Mouse (Mus musculus) midbrain, embryonic 13.5 days (tissue): Measurements from ENCODE around the gene Slc6a1. TPM values are rescaled to one million over a fixed set of nuclear protein-coding genes. Genes with fewer than 3 reads are reported as not detected.

Source experiments
- ATAC-seq: fragments of 200-750 bp; cut with Nextera tagmentation; 2 replicates; pipeline ENCODE4 v1.8.0; 2017; ENCODE audit warnings: mild to moderate bottlenecking, moderate TSS enrichment, moderate library complexity
- H3K27ac ChIP-seq: fragments of 300-500 bp; sonication (generic); 2 replicates; pipeline ENCODE4 v1.5.1; 2015; ENCODE audit warnings: inconsistent platforms, mild to moderate bottlenecking, moderate library complexity
- H3K27me3 ChIP-seq: fragments of 300-500 bp; sonication (generic); 2 replicates; pipeline ENCODE4 v1.6.1; 2015; ENCODE audit warnings: mild to moderate bottlenecking, inconsistent platforms
- H3K36me3 ChIP-seq: fragments of 300-500 bp; sonication (generic); 2 replicates; pipeline ENCODE4 v1.6.1; 2015; ENCODE audit warnings: mild to moderate bottlenecking, inconsistent platforms
- H3K4me1 ChIP-seq: fragments of 300-500 bp; sonication (generic); replicated peaks from 2 replicates; pipeline ENCODE4 v1.6.1; 2015; ENCODE audit warnings: inconsistent platforms
- H3K4me2 ChIP-seq: fragments of 300-500 bp; sonication (generic); replicated peaks from 2 replicates; pipeline ENCODE4 v1.6.1; 2015; ENCODE audit warnings: moderate library complexity, mild to moderate bottlenecking, inconsistent platforms
- H3K4me3 ChIP-seq: fragments of 300-500 bp; sonication (generic); replicated peaks from 2 replicates; pipeline ENCODE4 v1.5.1; 2015; ENCODE audit warnings: mild to moderate bottlenecking, inconsistent platforms
- H3K9ac ChIP-seq: fragments of 300-500 bp; sonication (generic); replicated peaks from 2 replicates; pipeline ENCODE4 v1.6.1; 2015; ENCODE audit warnings: mild to moderate bottlenecking, inconsistent platforms
- H3K9me3 ChIP-seq: fragments of 300-500 bp; sonication (generic); 2 replicates; pipeline ENCODE4 v1.6.1; 2016; ENCODE audit warnings: mild to moderate bottlenecking, inconsistent platforms
- WGBS: fragments of 180-500 bp; shearing (Covaris S2); methylation state at CpG from one replicate; pipeline ENCODE4 v1.1.7; 2015; 5-methylcytosine and 5-hydroxymethylcytosine counted together
- polyA plus RNA-seq: library from polyadenylated mRNA; unstranded; fragments of >200 nt; fragmentation: Nextera tagmentation; extraction: Ambion mirVana; gene quantifications from 2 replicates; pipeline ENCODE4 v1.2.1, GENCODE M21; 2015

The Slc6a1 gene
- polyA plus RNA-seq, 1 experiment from 2014 or later, result 88.9 TPM

- 0 out of 2 replicates have a peak, but pooled peaks cover 3% of the 10 kb centered on the region for H3K36me3 ChIP-seq
- H3K27ac ChIP-seq, result peak overlapping the region; percentile 96
- H3K4me3 ChIP-seq, result no peak overlapping the region
- H3K4me2 ChIP-seq, result peak overlapping the region; percentile 43
- 46% methylated on average over 4 of the region's 4 CpGs for WGBS
- H3K9me3 ChIP-seq, result no peaks in the 10 kb centered on the region
- peak overlapping the region; percentile 55; the same call in 1 of the 2 replicates for H3K9ac ChIP-seq
- H3K27me3 ChIP-seq, result no peaks in the 10 kb centered on the region
- no peak for ATAC-seq
- H3K4me1 ChIP-seq, result peaks cover 97% of the 10 kb centered on the region
Observed at GRCm38 (mm10) chr6:114290929-114291328, 8.5 kb downstream of the Slc6a1 start.

GRCm38 (mm10) chr6:114291396-114291795 is 9.0 kb downstream of the Slc6a1 start:
- H3K9me3 ChIP-seq, result no peaks in the 10 kb centered on the region
- H3K27ac ChIP-seq, result peak overlapping the region; percentile 96
- 60% methylated on average over 5 of the region's 5 CpGs for WGBS
- no peak for ATAC-seq
- H3K4me3 ChIP-seq, result no peak overlapping the region
- no peaks in the 10 kb centered on the region for H3K27me3 ChIP-seq
- H3K4me1 ChIP-seq, result peaks cover 97% of the 10 kb centered on the region
- H3K36me3 ChIP-seq, result 0 out of 2 replicates have a peak, but pooled peaks cover under 1% of the 10 kb centered on the region
- H3K4me2 ChIP-seq, result peak overlapping the region; percentile 43
- 0 out of 2 replicates have a peak overlapping the region, but pooled peaks have one; percentile 55 for H3K9ac ChIP-seq

GRCm38 (mm10) chr6:114293511-114293910 is 11.1 kb downstream of the Slc6a1 start:
- Histone ChIP-seq H3K27ac (0 out of 2 replicates have a peak overlapping the region, but pooled peaks have one; percentile 7), H3K36me3 (no peaks in the 10 kb centered on the region), H3K4me2 (0 out of 2 replicates have a peak overlapping the region, but pooled peaks have one; percentile 1), H3K9me3 (no peaks in the 10 kb centered on the region), H3K4me1 (peaks cover 99% of the 10 kb centered on the region), H3K9ac (no peak overlapping the region), H3K27me3 (no peaks in the 10 kb centered on the region), H3K4me3 (no peak overlapping the region)
- WGBS, result 20% methylated on average over 8 of the region's 8 CpGs
- ATAC-seq, result no peak

- Histone ChIP-seq H3K4me3 (no peak overlapping the region), H3K9me3 (no peaks in the 10 kb centered on the region), H3K4me1 (peaks cover 91% of the 10 kb centered on the region), H3K36me3 (0 out of 2 replicates have a peak, but pooled peaks cover 7% of the 10 kb centered on the region), H3K9ac (no peak overlapping the region), H3K27me3 (no peaks in the 10 kb centered on the region), H3K4me2 (no peak overlapping the region), H3K27ac (peak overlapping the region; percentile 15; the same call in 1 of the 2 replicates)
- ATAC-seq, result no peak
- 71% methylated on average over 4 of the region's 4 CpGs for WGBS
Observed at GRCm38 (mm10) chr6:114295086-114295485, 12.7 kb downstream of the Slc6a1 start.

- peak; percentile 85 for ATAC-seq
Observed at GRCm38 (mm10) chr6:114297260-114298002, 15.0 kb downstream of the Slc6a1 start.

GRCm38 (mm10) chr6:114299699-114300098 is 17.3 kb downstream of the Slc6a1 start:
- 94% methylated on average over 5 of the region's 5 CpGs for WGBS
- Histone ChIP-seq H3K27me3 (no peaks in the 10 kb centered on the region), H3K9me3 (no peaks in the 10 kb centered on the region), H3K4me2 (no peak overlapping the region), H3K4me1 (peaks cover 51% of the 10 kb centered on the region), H3K27ac (no peak overlapping the region), H3K9ac (no peak overlapping the region), H3K36me3 (peaks cover 48% of the 10 kb centered on the region), H3K4me3 (no peak overlapping the region)
- no peak for ATAC-seq

More at GRCm38 (mm10) chr6:114297260-114298002, 15.0 kb downstream of the Slc6a1 start:
- Histone ChIP-seq H3K9ac (peak overlapping the region; percentile 21; the same call in 1 of the 2 replicates), H3K36me3 (peaks cover 26% of the 10 kb centered on the region), H3K9me3 (no peaks in the 10 kb centered on the region), H3K27me3 (no peaks in the 10 kb centered on the region), H3K4me3 (no peak overlapping the region), H3K4me1 (peaks cover 73% of the 10 kb centered on the region), H3K4me2 (0 out of 2 replicates have a peak overlapping the region, but pooled peaks have one; percentile 1), H3K27ac (peak overlapping the region; percentile 86)
- 22% methylated on average over 10 of the region's 10 CpGs for WGBS

GRCm38 (mm10) chr6:114300737-114301136 is 18.3 kb downstream of the Slc6a1 start:
- Histone ChIP-seq H3K4me2 (no peak overlapping the region), H3K27me3 (no peaks in the 10 kb centered on the region), H3K4me3 (no peak overlapping the region), H3K9me3 (no peaks in the 10 kb centered on the region), H3K4me1 (peaks cover 41% of the 10 kb centered on the region), H3K9ac (no peak overlapping the region), H3K36me3 (peaks cover 59% of the 10 kb centered on the region), H3K27ac (peak overlapping the region; percentile 25; the same call in 1 of the 2 replicates)
- no peak for ATAC-seq
- WGBS, result 62% methylated on average over 11 of the region's 11 CpGs

- WGBS, result 88% methylated on average over 6 of the region's 6 CpGs
- Histone ChIP-seq H3K36me3 (peaks cover 87% of the 10 kb centered on the region), H3K4me2 (no peak overlapping the region), H3K27me3 (peaks cover 7% of the 10 kb centered on the region), H3K4me3 (no peak overlapping the region), H3K4me1 (peaks cover 5% of the 10 kb centered on the region), H3K9me3 (no peaks in the 10 kb centered on the region), H3K27ac (no peak overlapping the region), H3K9ac (no peak overlapping the region)
- ATAC-seq, result no peak
Observed at GRCm38 (mm10) chr6:114304668-114305067, 22.2 kb downstream of the Slc6a1 start.

GRCm38 (mm10) chr6:114320511-114320910 is 38.1 kb downstream of the Slc6a1 start:
- ATAC-seq, result no peak; the same call in 1 of the 2 replicates
- no peaks in the 10 kb centered on the region for H3K27me3 ChIP-seq
- no peak overlapping the region for H3K9ac ChIP-seq
- 0 out of 2 replicates have a peak overlapping the region, but pooled peaks have one; percentile 27 for H3K27ac ChIP-seq
- no peak overlapping the region for H3K4me2 ChIP-seq
- H3K36me3 ChIP-seq, result peaks cover 8% of the 10 kb centered on the region
- 42% methylated on average over 5 of the region's 5 CpGs for WGBS
- H3K9me3 ChIP-seq, result no peaks in the 10 kb centered on the region
- H3K4me1 ChIP-seq, result peaks cover 8% of the 10 kb centered on the region; the same call in 1 of the 2 replicates
- H3K4me3 ChIP-seq, result no peak overlapping the region

- no peak overlapping the region for H3K9ac ChIP-seq
- peaks cover 6% of the 10 kb centered on the region; the same call in 1 of the 2 replicates for H3K4me1 ChIP-seq
- no peak overlapping the region for H3K27ac ChIP-seq
- peaks cover 2% of the 10 kb centered on the region; the same call in 1 of the 2 replicates for H3K36me3 ChIP-seq
- 91% methylated on average over 3 of the region's 3 CpGs for WGBS
- no peak overlapping the region for H3K4me2 ChIP-seq
- H3K4me3 ChIP-seq, result no peak overlapping the region
- no peaks in the 10 kb centered on the region for H3K27me3 ChIP-seq
- ATAC-seq, result no peak
- H3K9me3 ChIP-seq, result no peaks in the 10 kb centered on the region
Observed at GRCm38 (mm10) chr6:114321146-114321545, 38.7 kb downstream of the Slc6a1 start.

GRCm38 (mm10) chr6:114322914-114323313 is 40.5 kb downstream of the Slc6a1 start:
- peaks cover 6% of the 10 kb centered on the region; the same call in 1 of the 2 replicates for H3K4me1 ChIP-seq
- H3K27ac ChIP-seq, result no peak overlapping the region
- no peak for ATAC-seq
- WGBS, result 83% methylated on average over 3 of the region's 3 CpGs
- no peaks in the 10 kb centered on the region for H3K27me3 ChIP-seq
- H3K9ac ChIP-seq, result no peak overlapping the region
- H3K4me3 ChIP-seq, result no peak overlapping the region
- no peak overlapping the region for H3K4me2 ChIP-seq
- H3K9me3 ChIP-seq, result no peaks in the 10 kb centered on the region
- no peaks in the 10 kb centered on the region for H3K36me3 ChIP-seq

GRCm38 (mm10) chr6:114324808-114325207 is 42.4 kb downstream of the Slc6a1 start:
- Histone ChIP-seq H3K27me3 (no peaks in the 10 kb centered on the region), H3K36me3 (no peaks in the 10 kb centered on the region), H3K4me2 (no peak overlapping the region), H3K4me3 (no peak overlapping the region), H3K4me1 (peaks cover 16% of the 10 kb centered on the region), H3K9me3 (no peaks in the 10 kb centered on the region), H3K27ac (no peak overlapping the region), H3K9ac (no peak overlapping the region)
- ATAC-seq, result no peak
- WGBS, result 94% methylated on average over 5 of the region's 5 CpGs
